Mouse (Mus musculus) layer of hippocampus, postnatal 10 days (tissue): Measurements from ENCODE around the gene Tmem222. TPM values are rescaled to one million over a fixed set of nuclear protein-coding genes. Genes with fewer than 3 reads are reported as not detected.

ENCODE experiments used
- DNase-seq, 2 experiments: peaks; one replicate each; pipeline ENCODE4 v3.0.0; 2021; ENCODE audit warnings: low spot score in 2 of 2
- total RNA-seq, 2 experiments: library from RNA; stranded (reverse); gene quantifications; 2 replicates each; pipeline ENCODE4 v1.2.3; 2021

Tmem222 gene
- total RNA-seq, 2 experiments from 2014 or later, result 74.9 to 80.1 TPM

DNA sequence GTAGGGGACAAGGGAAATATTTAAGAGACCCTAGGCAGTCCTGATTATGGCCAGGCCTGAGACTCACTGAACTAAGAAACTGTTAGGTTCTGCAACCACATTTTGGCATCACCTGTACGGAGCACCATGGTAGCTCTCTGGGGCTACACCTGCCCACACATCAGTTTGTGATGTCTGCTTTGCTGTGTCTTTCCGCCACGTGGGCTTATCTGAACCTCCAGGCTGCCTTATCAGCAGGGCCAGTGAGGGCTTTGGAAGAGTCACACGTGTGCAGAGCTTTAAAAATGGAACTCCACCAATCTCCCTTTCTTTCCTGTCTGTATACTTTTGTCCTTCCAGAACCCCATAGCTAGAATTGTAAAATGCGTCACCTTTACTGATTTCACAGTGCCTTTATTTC, 8.4 kb upstream of the Tmem222 start:
- no peak for DNase-seq

DNA sequence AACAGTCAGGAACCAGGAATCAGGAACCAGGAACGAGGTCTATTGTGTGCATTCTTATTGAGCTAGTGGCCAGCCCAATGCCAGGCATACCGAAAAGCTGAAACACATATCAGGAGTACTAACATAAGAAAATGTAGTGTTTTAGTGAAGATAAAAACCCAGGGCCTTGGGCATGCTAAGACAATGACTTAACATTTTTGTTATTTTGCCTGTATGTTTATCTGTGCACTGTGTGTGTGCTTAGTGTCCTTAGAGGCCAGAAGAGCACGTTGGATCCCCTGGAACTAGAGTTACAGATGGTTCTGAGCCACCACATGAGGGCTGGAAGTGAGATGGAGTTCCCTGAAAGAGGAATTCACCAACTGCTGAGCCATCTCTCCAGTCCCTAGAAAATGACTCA, 7.7 kb upstream of the Tmem222 start:
- DNase-seq, result no peak

DNA sequence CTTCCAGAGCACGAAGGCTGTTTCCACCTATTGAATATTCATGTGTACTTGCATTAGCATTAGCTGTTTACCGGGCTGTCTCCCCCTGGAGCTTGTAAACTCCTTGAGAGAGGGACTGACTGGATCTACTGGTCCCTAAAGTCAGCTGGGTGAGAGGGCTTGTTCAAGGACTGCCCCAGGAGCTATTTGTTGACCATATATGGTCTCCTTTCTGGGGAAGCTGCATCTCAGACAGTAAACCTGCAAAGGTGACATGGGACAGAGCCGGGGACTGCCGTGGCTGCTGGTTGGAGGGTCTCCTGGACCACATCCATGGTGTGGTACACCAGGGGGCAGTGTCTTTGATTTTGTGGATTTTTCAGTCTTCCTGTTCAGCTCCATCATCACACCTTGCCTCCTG, 5.1 kb upstream of the Tmem222 start:
- no peak for DNase-seq

DNA sequence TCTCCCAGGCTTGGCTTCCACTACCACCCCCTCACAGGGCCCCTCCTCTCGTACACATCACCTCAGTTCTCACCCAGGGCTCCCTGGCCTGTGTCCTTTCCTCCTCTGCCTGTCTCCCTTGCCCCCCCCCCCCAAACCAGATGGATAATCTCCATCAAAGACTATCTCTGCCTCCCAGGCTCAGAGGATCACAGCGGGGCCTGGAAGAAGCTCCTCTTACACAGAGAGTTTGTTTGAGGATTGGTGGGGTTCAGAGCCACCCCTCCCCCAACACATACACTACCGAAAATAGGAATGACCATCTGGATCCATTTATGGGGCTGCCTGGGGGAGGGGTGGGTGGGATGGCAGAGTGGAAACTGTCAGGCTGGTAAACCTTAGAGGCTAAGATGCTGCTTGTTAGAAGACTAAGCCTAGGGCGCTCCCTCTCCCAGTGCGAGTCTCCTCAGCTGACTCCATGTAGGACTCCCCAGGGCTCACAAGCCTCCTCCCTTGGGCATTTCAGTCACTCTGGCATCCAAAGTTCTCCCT, 4.4 kb upstream of the Tmem222 start:
- DNase-seq, result no peak

DNA sequence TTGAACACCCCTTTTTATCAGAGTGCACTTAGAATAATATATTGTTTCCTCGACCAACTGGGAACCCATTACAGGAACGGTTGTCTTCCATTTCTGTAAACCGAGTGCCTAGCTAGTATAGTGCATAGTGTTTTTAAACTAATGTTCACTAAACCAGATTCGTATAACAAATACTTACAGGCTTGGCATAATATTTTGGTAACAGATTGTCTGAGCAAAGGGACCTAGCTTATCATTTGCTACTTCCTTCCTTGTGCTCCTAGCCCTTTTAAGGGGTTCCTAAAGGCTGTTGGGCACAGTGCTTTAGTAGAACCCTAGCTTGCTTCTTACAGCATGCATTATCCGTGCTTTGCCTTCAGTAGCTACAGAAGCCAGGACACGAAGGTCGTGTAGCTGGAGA, 3.9 kb upstream of the Tmem222 start:
- DNase-seq, result no peak

DNA sequence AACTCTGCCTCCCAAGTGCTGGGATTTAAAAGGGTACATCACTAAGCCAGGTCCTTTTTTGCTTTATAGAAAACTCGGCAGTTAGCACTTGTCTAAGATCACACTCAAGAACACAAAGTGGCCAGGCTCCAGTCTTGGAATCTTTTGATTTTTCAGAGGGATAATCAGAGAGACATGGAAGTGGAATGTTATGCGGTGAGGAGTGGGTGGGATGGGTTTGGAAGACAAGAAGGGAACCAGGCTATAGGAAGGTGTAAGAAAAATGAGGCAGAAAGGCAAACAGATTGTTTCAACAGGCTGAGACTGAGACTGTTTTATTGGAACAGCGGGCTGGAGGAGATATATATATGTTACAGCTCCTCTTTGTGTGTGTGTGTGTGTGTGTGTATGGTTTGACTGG, 890 bp upstream of the Tmem222 start:
- no peak for DNase-seq

DNA sequence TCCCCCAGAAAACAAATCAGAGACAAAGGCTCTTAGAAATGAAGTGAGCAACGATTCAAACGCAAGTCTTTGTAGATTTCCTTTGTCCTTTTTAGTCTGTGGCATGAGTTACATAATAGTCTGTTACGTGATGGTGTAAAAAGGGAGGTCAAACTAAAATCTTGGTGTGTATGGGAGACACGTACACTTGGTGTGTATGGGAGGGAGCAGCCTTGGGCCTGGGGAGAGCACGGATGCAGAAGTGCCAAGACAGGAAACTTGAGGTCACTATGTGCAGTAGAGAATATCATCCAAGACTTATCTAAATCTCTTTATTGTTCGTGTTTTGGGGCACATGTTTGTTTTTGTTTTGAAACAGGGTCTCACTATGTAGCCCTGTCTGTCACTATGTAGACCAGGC, 475 bp upstream of the Tmem222 start:
- no peak for DNase-seq

DNA sequence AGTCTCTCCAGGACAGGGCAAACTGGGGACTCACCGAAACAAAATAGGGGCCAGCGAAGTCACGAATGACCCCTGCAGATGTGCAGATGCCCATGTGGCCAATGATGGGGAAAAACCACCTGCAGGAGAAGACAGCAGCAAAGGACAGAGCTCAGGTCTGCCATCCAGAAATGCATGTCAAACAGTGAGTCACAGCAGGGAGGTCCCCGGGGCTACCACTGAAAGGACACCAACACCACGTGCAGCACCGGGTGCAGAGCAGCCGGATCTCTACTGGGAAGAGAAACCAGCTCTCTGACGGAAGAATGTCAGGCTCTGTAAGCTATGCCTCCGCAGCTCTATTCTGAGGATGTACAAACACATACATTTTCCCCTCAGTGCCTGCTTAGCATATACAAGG, 6.7 kb downstream of the Tmem222 start:
- DNase-seq, result no peak

DNA sequence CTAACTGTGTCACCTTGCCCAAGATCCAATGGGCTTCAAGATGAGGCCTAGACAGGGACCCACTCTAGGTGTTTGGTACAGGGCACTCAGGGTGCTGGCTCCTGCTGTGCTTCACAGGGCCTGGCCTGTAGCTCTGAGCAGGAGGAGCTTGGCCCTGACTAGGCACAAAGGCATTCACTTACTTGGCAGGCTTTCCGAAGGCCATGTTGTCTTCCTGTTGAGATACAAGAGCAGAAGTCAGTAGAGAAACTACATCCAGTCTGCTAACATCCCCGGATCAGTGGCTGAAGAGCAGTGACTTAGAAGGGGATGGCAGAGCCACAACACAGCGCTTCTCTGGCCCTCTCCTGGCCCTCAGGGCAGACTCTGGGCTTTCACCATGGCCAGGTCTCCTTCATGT, 8.0 kb downstream of the Tmem222 start:
- DNase-seq, result no peak

DNA sequence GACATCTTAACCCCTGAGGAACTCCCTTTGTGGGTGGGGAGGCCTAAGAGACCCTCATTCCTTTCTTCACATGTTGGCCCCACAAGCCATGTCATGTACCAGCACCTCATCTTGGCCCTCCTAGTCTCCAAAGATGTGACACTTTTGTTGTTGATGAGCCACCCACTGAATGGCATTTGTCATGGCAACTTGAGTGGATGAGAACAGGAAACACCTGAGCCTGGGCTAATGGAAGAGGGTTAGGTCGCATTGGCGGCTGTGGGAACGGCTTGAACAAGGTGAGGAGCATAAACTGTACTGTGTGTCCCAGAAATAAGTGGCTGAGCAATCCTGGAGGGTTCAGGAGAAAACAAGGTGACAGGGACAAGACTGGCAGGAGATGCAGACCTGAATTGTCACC, 8.7 kb downstream of the Tmem222 start:
- DNase-seq, result no peak

DNA sequence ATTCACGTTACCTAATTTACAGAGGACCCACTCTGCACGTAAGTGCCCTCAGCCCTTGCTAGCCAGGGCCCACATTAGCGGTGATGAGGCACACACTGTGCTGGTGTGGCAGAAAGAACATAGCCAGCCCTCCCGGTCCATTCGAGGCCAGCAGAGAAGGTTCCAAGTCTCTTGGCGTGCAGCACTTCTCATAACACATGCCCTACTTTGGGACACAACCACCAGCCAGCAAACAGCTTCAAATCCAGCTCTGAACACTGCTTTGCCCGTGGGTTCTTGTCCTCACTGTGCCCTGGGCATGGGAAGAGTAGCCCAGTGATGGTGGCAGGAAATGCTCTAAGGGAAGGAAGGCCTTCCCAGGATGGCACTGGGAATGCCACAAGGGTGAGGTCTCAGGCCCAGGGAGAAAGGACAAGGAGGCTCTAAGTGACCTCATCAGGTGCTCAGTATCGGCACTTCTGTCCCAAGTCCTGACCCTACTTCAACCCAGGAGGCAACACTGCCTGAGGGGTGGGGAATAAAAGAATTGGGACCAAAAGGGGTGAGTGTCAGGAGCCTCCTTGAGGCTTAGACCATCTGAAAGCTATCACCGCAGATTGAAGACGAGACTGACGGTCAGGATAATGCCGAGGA, 11.2 kb downstream of the Tmem222 start:
- DNase-seq, result no peak

DNA sequence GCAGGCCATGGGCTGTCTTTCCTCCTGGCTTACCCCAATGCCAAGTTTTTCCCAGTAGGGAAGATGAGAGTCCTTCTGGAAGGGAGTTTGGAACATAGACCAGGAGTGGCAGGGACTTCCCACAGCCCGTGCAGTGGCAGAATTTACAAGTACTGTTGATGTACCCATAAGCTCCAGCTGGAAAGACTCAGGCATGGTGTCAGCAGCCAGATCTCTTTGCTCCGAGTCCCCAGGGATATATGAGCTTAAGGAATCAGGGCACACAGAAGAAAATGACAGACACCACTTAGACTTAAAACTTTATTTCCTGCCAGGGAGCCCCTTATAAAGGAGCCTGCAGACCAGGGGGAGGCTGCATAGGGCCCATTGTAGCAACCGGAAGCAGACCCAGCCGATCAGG, 11.8 kb downstream of the Tmem222 start:
- DNase-seq, result no peak

DNA sequence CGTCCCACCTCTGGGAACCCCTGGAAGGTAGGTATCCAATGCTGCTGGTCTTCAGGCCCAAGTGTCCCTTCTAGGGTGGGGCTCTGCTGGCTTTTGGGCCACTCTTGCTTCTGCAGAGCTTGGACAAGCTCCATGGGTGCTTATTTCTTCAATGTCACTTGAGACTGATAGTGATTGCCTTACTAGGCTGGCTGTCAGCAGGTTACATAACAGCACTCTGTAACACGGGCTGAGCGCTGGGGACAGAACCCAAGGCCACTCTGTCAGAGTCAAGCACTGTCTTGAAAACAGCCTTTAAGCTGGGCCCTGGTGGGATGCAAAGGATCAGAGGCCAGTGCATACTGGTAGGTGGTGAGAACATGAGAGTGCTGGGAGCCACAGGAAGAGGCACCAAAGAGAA, 12.3 kb downstream of the Tmem222 start:
- DNase-seq, result no peak

DNA sequence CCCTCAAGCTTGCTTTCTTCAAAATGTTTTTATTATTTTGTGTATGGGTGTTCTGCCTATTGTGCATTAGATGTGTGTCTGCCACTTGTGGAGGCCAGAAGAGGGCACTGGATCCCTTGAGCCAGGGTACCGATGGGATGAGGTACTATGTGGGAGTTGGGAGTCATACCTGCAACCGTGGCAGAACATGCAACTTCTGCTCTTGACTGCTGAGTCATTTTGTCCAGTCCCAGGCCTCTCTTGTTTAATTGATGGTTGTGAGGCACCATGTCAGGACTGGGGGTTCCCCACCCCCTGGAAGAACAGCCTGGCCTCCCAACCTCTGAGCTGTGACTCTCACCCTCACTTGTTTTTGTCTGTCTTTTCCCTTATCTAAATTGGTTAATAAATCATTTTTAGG, 13.0 kb downstream of the Tmem222 start:
- no peak for DNase-seq

DNA sequence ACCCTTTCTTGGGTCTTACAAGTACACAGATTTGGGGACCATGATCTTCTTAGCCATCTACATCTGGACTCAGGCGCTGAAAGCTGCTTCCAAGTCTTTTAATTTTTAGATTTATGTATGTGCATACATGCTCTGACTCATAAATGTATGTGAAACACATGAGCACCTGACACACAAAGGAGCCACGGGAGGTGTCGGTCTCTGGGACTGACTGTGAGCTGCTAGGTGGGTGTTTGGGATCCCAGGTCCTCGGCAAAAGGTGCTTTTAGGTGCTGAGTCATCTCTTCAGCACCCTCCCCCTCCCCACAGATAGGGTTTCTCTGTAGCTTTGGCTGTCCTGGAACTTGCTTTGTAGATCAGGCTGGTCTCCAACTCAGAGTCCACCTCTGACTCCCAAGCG, 13.8 kb downstream of the Tmem222 start:
- no peak for DNase-seq

DNA sequence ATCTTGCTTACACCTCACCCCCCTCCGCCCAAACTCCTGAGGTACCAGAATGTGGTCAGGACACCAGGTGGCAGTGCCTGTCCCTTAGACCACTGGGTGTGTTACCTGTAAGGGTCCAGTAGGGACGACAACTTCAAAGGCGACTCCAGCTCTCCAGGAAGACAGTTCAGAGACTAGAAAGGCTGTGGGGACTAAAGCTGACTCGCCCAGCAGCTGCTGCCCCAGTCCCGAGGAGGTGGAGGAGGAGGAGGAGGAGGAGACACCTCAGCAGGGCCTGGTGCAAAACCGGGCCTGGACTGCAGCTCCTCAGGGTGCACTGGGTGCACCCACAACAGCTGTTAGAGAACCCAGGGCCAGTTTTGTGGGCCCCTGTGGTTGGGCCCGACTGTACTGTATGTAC, 14.7 kb downstream of the Tmem222 start, which contains the start of gene Sytl1:
Gene Sytl1, minus strand, starts transcription at position 232 of the 400 bp plus-strand sequence.
- DNase-seq, result no peak

DNA sequence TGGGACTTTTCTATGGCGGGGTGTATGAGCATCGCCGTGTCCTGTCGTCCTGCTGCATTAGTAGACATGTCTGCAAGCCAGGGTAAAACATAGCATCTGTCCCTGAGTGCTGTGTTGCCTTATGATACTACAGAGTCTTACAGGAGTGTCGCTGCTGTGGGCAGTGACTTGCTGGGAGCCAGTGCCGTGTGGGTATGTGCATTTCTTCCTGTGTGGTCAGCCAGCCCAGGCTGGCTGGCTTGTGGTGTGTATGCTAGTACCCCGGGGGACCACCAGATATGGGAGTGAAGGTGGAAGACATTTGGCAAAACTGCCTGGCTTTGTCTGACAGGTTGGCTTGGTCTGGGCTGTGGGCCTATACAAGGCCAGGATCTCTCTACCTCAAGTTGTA, 15.2 kb downstream of the Tmem222 start:
- DNase-seq, result no peak

DNA sequence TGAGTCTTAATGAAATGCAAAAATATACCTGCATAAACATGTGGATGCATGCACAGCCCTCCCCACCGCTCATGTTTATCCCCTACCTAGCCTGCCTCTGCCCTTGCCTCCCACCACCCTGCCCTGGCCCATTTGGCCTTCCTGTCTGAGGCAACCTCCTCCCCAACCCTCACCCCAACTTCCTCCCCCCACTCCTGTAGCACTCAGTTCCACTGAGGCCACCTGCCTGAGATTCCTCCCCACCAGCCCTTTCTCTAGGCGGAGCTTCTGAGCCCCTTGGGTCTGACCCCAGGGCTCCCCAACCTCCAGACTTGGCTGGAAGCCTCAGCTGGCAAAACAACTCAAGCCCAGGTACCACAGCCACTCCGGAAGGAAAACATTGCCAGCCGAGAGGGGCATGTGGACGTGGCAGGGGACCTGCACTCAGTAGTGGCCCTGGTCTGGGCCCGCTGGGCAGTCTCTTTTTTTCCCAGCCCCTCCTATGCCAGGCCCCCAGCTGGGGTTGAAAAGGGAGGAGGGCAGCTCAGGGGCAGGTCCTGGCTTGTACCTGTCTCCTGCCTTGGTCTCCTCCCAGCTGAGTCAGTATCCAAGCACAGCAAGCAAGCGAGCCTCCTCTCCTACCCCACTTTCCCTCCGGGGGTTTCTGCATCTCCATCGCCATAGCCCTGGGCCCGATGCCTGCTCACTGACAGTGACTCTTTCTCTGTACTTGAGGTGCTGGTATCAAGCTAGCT, 15.8 kb downstream of the Tmem222 start:
- no peak for DNase-seq

DNA sequence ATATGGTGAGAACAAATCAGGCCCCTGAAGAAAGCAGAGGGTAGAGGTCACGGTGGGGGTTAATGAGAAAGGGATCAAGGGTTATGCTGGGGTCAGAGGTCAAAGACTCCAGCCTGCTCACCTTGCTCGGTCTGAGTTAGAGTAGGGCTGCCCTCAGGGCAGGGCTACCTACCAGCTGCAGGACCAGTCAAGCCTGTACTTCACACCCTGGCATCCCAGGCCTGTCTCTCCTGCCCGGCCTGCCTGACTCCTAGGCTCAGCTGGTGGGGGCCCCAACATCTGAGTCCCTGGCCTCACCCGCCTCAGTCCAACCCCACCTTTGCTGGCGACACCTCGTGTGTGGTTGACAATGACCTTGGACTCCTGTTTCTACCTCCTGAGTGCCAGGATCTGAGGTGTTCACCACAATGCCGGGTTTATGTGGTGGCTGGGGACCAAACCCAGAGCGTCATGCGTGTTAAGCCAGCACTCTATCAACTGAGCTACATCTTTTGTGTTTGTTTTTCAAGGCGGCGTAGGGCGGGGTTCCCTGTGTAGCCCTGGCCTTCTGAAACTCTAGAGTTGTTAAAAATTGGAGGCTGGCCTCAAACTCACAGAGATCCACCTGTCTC, 19.7 kb downstream of the Tmem222 start:
- DNase-seq, result no peak

DNA sequence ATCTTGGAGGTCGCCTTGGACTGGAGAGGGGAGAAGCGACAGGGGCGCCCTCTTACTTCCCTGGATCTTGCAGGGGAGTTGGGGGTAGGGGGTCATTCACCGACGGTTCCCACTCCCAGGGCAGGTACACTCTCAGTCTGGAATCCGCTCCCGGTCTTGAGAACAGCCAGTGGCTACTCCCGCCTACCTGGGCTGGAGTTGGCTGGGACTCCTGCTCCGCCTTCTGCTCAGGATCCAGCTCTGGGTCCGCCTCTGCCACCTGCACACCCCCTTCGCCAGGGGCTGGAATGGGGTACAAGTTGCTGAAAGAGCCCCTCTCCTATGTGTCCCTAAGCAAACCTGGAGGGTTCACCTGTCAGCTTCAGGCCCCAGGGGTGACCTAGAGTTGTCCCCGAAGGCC, 20.4 kb downstream of the Tmem222 start:
- no peak for DNase-seq

DNA sequence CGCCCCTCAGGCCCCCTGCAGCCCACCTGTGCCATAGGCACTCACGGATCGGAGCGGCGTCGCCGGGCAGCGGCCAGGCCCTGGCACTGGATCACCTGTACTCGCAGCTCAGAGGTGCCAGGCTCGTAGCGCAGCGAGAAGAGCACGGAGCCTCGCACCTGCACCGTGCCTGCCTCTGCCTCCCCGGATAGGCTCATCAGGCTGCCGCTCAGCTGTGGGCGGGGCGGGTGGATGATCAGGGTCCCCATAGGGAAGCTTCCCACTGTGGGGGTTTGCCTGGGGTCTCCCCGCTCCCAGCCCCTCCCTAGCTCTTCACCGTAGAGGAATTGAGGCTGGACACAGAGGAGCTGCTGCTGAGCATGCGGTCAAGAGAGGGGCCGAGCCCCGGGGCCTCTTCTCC, 20.8 kb downstream of the Tmem222 start:
- peak in 1 of 2 experiments; percentile 46 for DNase-seq

DNA sequence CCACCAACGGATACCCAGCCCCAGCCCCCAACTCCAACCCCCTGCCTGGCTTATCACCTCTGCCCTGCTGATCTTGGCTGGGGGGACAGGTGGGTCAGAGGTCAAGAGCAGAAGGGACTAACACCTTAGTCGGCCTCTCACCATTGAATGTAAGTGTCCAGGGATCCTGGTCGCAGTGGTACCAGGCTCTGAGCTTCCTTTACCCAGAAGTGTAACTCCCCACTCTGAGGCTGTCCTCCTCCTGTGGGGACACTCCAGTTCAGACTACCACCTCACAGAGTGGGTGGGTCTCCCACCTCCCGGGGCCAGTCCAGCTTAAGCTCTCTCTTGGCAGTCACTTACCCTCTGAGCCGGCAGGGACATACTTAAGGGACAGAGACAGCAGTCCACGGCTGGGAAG, 22.2 kb downstream of the Tmem222 start:
- no peak for DNase-seq

DNA sequence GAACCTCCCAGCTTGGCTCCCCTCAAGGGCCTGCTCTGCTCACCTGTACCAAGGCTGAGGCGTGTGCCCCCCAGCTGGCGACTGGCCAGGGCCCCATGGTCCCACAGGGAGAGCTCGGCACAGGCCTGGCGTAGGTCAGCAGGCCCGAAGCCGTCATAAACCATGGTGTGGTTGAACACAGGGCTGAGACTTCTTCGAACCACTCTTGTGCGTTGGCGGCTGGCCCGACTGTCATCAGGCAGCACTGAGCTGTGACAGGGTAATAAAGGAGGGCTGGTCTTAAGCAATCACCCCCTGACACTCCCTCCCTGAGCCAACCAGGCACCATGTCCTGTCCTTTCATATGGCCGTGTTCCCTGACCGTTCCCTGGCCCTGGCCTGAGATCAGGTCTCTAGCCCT, 24.2 kb downstream of the Tmem222 start:
- DNase-seq, result no peak
